34 mouse cellular contexts compared by ENCODE assay signal in genomic region chr6:112497456-112497855, GRCm38 (mm10). TPM values are rescaled to one million over a fixed set of nuclear protein-coding genes. Genes with fewer than 3 reads are reported as not detected.
"Had no signal": no experiment of that assay in that cellular context is flagged by ENCODE, and none has a peak within 500 bp of the region (broad histone marks: within the 10 kb centered on the region; RNA-seq: fewer than 3 reads in every experiment).

No protein-coding gene starts in this region.

- H3K9ac ChIP-seq: limb, embryonic 12.5 days; limb, embryonic 13.5 days; limb, embryonic 15.5 days; liver, embryonic 12.5 days; liver, embryonic 13.5 days; liver, embryonic 14.5 days; liver, embryonic 15.5 days; liver, postnatal 0 days; lung, embryonic 14.5 days; lung, embryonic 15.5 days; midbrain, embryonic 12.5 days; midbrain, embryonic 13.5 days; midbrain, embryonic 15.5 days; neural tube, embryonic 12.5 days had no signal

- H3K27me3 ChIP-seq: limb, embryonic 15.5 days; liver, embryonic 13.5 days; liver, embryonic 15.5 days; lung, embryonic 15.5 days; midbrain, embryonic 15.5 days had no signal

- H3K36me3 ChIP-seq: limb, embryonic 10.5 days; limb, embryonic 12.5 days; limb, embryonic 13.5 days; limb, embryonic 15.5 days; liver, embryonic 12.5 days; liver, embryonic 13.5 days; liver, embryonic 15.5 days; lung, embryonic 15.5 days; midbrain, embryonic 10.5 days; midbrain, embryonic 12.5 days; midbrain, embryonic 13.5 days; midbrain, embryonic 15.5 days; neural tube, embryonic 12.5 days had no signal

- H3K4me1 ChIP-seq: liver, embryonic 12.5 days; liver, embryonic 13.5 days; liver, embryonic 15.5 days; midbrain, embryonic 12.5 days; midbrain, embryonic 13.5 days; midbrain, embryonic 15.5 days; neural tube, embryonic 12.5 days had no signal

- DNase-seq: left cerebral cortex, postnatal 4 days; liver, embryonic 13.5 days; liver, postnatal 0 days; lung, adult 18-20 months; lung, adult 2 months; lung, embryonic 14.5 days; lung, postnatal 14 days; lung, postnatal 36 days; lung, postnatal 4 days; midbrain, embryonic 14.5 days had no signal

- H3K4me3 ChIP-seq: left cerebral cortex, adult 2 months; limb, embryonic 10.5 days; limb, embryonic 12.5 days; limb, embryonic 13.5 days; limb, embryonic 15.5 days; liver, embryonic 12.5 days; liver, embryonic 13.5 days; liver, embryonic 15.5 days; lung, embryonic 15.5 days; megakaryocyte, embryonic 14.5 days; midbrain, embryonic 10.5 days; midbrain, embryonic 12.5 days; midbrain, embryonic 13.5 days; midbrain, embryonic 15.5 days; myocyte; neural tube, embryonic 12.5 days had no signal

- H3K27ac ChIP-seq: left cerebral cortex, adult 2 months; limb, embryonic 10.5 days; limb, embryonic 13.5 days; limb, embryonic 15.5 days; liver, embryonic 12.5 days; liver, embryonic 13.5 days; liver, embryonic 14.5 days; liver, embryonic 15.5 days; lung, embryonic 15.5 days; macrophage; midbrain, embryonic 10.5 days; midbrain, embryonic 12.5 days; midbrain, embryonic 13.5 days; midbrain, embryonic 15.5 days; neural tube, embryonic 12.5 days had no signal

RNA-seq across cellular contexts. Expression of gene Oxtr, which starts 7.7 kb away (rescaled TPM):
- total RNA-seq: megakaryocyte-erythroid progenitor cell, adult 5-6 weeks; monocyte, adult 5-6 weeks had no signal
- polyA plus RNA-seq: liver, embryonic 11.5 days; liver, embryonic 12.5 days; liver, embryonic 13.5 days; liver, embryonic 15.5 days; macrophage had no signal

RNA-seq across cellular contexts. Expression of gene Cav3, which starts 38.2 kb away (rescaled TPM):
- total RNA-seq: left cerebral cortex, postnatal 36 days; left cerebral cortex, postnatal 4 days; megakaryocyte progenitor cell, adult 5-6 weeks; megakaryocyte, adult 5-6 weeks; megakaryocyte-erythroid progenitor cell, adult 5-6 weeks; midbrain, postnatal 0 days; monocyte, adult 5-6 weeks had no signal
- polyA plus RNA-seq: liver, embryonic 14.5 days; macrophage; midbrain, embryonic 10.5 days; midbrain, embryonic 12.5 days; midbrain, embryonic 13.5 days; midbrain, embryonic 14.5 days; midbrain, embryonic 15.5 days; midbrain, postnatal 0 days had no signal
